Mouse (Mus musculus): ENCODE measurements around the gene Ints11. TPM values are rescaled to one million over a fixed set of nuclear protein-coding genes. Genes with fewer than 3 reads are reported as not detected.

Ints11 gene
- 40.3 and 45.7 TPM in 2 replicates for polyA plus RNA-seq (2015; fragmentation: Nextera tagmentation; extraction: Ambion mirVana)

DNA sequence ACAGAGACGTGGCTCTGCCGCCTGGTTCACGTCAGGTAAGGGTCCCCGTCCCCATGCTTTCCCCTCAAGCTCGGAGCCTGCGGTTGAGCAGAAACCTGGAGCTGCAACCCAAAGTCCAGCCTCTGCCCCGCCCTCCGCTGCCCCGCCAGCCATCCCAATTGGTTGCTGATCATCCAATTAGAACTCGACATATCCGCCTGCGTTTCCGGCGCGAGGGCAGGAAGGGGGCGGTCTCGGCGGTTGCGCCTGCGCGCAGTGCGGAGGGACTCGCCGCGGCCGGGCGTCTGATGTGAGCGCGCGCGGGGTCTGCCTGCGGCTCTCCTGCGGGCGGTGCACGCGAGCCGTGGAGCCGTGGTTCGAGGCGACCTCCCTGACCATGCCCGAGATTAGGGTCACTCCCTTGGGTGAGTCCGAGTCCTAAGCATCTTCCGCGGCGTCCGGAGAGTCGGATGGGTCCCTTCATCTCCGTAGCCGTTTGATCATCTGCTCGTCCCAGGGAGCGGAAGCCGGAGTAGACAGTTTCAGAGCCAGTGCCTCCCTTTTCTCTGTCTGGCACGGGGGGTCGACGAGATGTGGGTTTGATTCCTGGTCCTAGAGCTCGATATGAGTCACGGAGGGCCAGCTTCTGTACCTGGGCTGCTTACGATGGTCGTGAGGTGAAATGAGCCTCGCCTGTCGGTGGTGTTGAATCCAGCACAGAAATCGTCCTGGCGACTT is at the start of gene Ints11, which contains the start of gene Cptp:
TSS of gene Ints11 (plus strand) at position 230 of the 717 bp plus-strand sequence.
TSS of gene Cptp (minus strand) at position 124 of the 717 bp plus-strand sequence.
- DNase-seq (ENCODE audit: low spot score), result peak; percentile 97
- Histone ChIP-seq H3K9me3 (replicated peaks; ENCODE audit: low read length) (no peaks in the 10 kb centered on the region), H3K9ac (ENCODE audit: low read depth, low read length) (peak within 1 kb of the TSS; percentile 74), H3K36me3 (ENCODE audit: insufficient read depth, low read length) (peaks cover 20% of the 10 kb centered on the region), H3K27me3 (ENCODE audit: insufficient read depth, low read length) (no peaks in the 10 kb centered on the region), H3K4me2 (ENCODE audit: low read length) (peak within 1 kb of the TSS; percentile 86), H3K4me3 (replicated peaks; ENCODE audit: low read depth, low read length) (peak within 1 kb of the TSS; percentile 72), H3K4me1 (replicated peaks; ENCODE audit: insufficient read depth, low read length) (0 out of 2 replicates have a peak, but pooled peaks cover 6% of the 10 kb centered on the region), H3K27ac (peak within 1 kb of the TSS; percentile 36; the same call in 1 of the 2 replicates)
- under 1% methylated on average over 63 of the region's 63 CpGs for WGBS
- peak; percentile 53 for TF ChIP-seq CTCF (IDR thresholded peaks at IDR 0.05; ENCODE audit: low read depth)
- ATAC-seq (replicated peaks; ENCODE audit: low FRiP score, low read depth), result peak; percentile 90

GRCm38 (mm10) chr4:155821025-155821424 is 48.3 kb upstream of the Ints11 start:
- WGBS, result 81% methylated on average over 7 of the region's 7 CpGs
- peak; percentile 54 for DNase-seq (ENCODE audit: low spot score)
- peaks cover 74% of the 10 kb centered on the region for H3K36me3 ChIP-seq (ENCODE audit: insufficient read depth, low read length)
- H3K9ac ChIP-seq (ENCODE audit: low read depth, low read length), result no peak overlapping the region
- ATAC-seq (replicated peaks; ENCODE audit: low FRiP score, low read depth), result no peak
- no peak overlapping the region for H3K4me3 ChIP-seq (replicated peaks; ENCODE audit: low read depth, low read length)
- no peaks in the 10 kb centered on the region for H3K4me1 ChIP-seq (replicated peaks; ENCODE audit: insufficient read depth, low read length)
- peak; percentile 59 for TF ChIP-seq CTCF (IDR thresholded peaks at IDR 0.05; ENCODE audit: low read depth)
- no peak overlapping the region for H3K27ac ChIP-seq
- H3K27me3 ChIP-seq (ENCODE audit: insufficient read depth, low read length), result no peaks in the 10 kb centered on the region
- H3K9me3 ChIP-seq (replicated peaks; ENCODE audit: low read length), result no peaks in the 10 kb centered on the region
- no peak overlapping the region for H3K4me2 ChIP-seq (ENCODE audit: low read length)

- H3K9ac ChIP-seq (ENCODE audit: low read depth, low read length), result no peak overlapping the region
- H3K27ac ChIP-seq, result no peak overlapping the region
- H3K9me3 ChIP-seq (replicated peaks; ENCODE audit: low read length), result no peaks in the 10 kb centered on the region
- WGBS, result 95% methylated on average over 16 of the region's 16 CpGs
- H3K4me1 ChIP-seq (replicated peaks; ENCODE audit: insufficient read depth, low read length), result no peaks in the 10 kb centered on the region
- no peaks in the 10 kb centered on the region for H3K27me3 ChIP-seq (ENCODE audit: insufficient read depth, low read length)
- H3K4me2 ChIP-seq (ENCODE audit: low read length), result no peak overlapping the region
- TF ChIP-seq CTCF (IDR thresholded peaks at IDR 0.05; ENCODE audit: low read depth), result no peak
- no peak overlapping the region for H3K4me3 ChIP-seq (replicated peaks; ENCODE audit: low read depth, low read length)
- peaks cover 63% of the 10 kb centered on the region for H3K36me3 ChIP-seq (ENCODE audit: insufficient read depth, low read length)
- ATAC-seq (replicated peaks; ENCODE audit: low FRiP score, low read depth) (no peak), DNase-seq (ENCODE audit: low spot score) (no peak)
Measured at GRCm38 (mm10) chr4:155823443-155823842, 45.9 kb upstream of the Ints11 start.

GRCm38 (mm10) chr4:155829866-155830265 is 39.5 kb upstream of the Ints11 start:
- Histone ChIP-seq H3K9me3 (replicated peaks; ENCODE audit: low read length) (no peaks in the 10 kb centered on the region), H3K4me1 (replicated peaks; ENCODE audit: insufficient read depth, low read length) (peaks cover 10% of the 10 kb centered on the region), H3K36me3 (ENCODE audit: insufficient read depth, low read length) (peaks cover 17% of the 10 kb centered on the region), H3K27me3 (ENCODE audit: insufficient read depth, low read length) (no peaks in the 10 kb centered on the region), H3K4me3 (replicated peaks; ENCODE audit: low read depth, low read length) (no peak overlapping the region), H3K27ac (no peak overlapping the region; the same call in 1 of the 2 replicates), H3K4me2 (ENCODE audit: low read length) (no peak overlapping the region), H3K9ac (ENCODE audit: low read depth, low read length) (no peak overlapping the region)
- no peak for TF ChIP-seq CTCF (IDR thresholded peaks at IDR 0.05; ENCODE audit: low read depth)
- WGBS, result 81% methylated on average over 4 of the region's 4 CpGs
- no peak for ATAC-seq (replicated peaks; ENCODE audit: low FRiP score, low read depth)
- DNase-seq (ENCODE audit: low spot score), result no peak

GRCm38 (mm10) chr4:155830596-155830995 is 38.8 kb upstream of the Ints11 start:
- 50% methylated on average over 8 of the region's 8 CpGs for WGBS
- H3K9me3 ChIP-seq (replicated peaks; ENCODE audit: low read length), result no peaks in the 10 kb centered on the region
- peak overlapping the region; percentile 91; the same call in 1 of the 2 replicates for H3K27ac ChIP-seq
- TF ChIP-seq CTCF (IDR thresholded peaks at IDR 0.05; ENCODE audit: low read depth), result no peak
- ATAC-seq (replicated peaks; ENCODE audit: low FRiP score, low read depth), result no peak; the same call in none of the 2 replicates
- H3K9ac ChIP-seq (ENCODE audit: low read depth, low read length), result no peak overlapping the region
- no peak overlapping the region; the same call in 1 of the 2 replicates for H3K4me3 ChIP-seq (replicated peaks; ENCODE audit: low read depth, low read length)
- H3K36me3 ChIP-seq (ENCODE audit: insufficient read depth, low read length), result peaks cover 10% of the 10 kb centered on the region
- H3K27me3 ChIP-seq (ENCODE audit: insufficient read depth, low read length), result no peaks in the 10 kb centered on the region
- peak overlapping the region; percentile 88; the same call in 1 of the 2 replicates for H3K4me2 ChIP-seq (ENCODE audit: low read length)
- peaks cover 10% of the 10 kb centered on the region for H3K4me1 ChIP-seq (replicated peaks; ENCODE audit: insufficient read depth, low read length)
- no peak for DNase-seq (ENCODE audit: low spot score)

DNA sequence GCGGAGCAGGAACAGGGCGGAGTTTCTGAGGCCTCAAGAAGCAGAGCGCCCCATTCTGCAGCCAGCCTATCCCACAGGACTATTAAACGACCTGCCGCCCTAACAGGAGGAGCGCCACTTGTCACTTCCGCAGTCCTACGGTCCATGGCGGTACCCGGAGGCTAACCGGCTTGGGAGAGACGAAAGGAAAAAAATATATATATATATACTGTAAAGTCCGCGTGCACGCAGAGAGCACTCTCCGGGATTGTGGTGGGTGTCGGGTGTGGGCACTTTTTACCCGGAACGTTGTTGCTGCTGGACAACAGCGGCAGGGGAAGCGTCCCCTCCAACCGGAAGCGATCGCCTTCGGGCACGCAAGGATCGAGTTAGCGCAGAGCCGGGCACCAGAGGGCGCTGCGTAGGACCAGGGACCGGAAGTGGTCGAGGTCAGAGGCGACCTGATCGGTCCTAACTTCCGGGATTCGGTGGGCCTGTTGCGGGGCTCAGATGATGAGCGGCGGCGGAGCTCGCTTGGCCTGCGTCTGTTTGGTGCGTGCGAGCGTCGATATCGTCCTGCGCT is 38.1 kb upstream of the Ints11 start, which contains the start of gene Aurkaip1:
TSS of gene Aurkaip1 (plus strand) at position 68 of the 562 bp plus-strand sequence.
- WGBS, result 1% methylated on average over 49 of the region's 49 CpGs
- peak; percentile 89 for ATAC-seq (replicated peaks; ENCODE audit: low FRiP score, low read depth)
- Histone ChIP-seq H3K9me3 (replicated peaks; ENCODE audit: low read length) (no peaks in the 10 kb centered on the region), H3K4me1 (replicated peaks; ENCODE audit: insufficient read depth, low read length) (peaks cover 10% of the 10 kb centered on the region), H3K27ac (peak within 1 kb of the TSS; percentile 91), H3K4me3 (replicated peaks; ENCODE audit: low read depth, low read length) (peak within 1 kb of the TSS; percentile 72), H3K36me3 (ENCODE audit: insufficient read depth, low read length) (peaks cover 10% of the 10 kb centered on the region), H3K9ac (ENCODE audit: low read depth, low read length) (peak within 1 kb of the TSS; percentile 72), H3K27me3 (ENCODE audit: insufficient read depth, low read length) (no peaks in the 10 kb centered on the region), H3K4me2 (ENCODE audit: low read length) (peak within 1 kb of the TSS; percentile 88)
- peak; percentile 95 for TF ChIP-seq CTCF (IDR thresholded peaks at IDR 0.05; ENCODE audit: low read depth)
- DNase-seq (ENCODE audit: low spot score), result peak; percentile 97

Measured in kidney, postnatal 0 days (tissue).